Mouse (Mus musculus) E14TG2a.4 (cell line): ENCODE results near the gene Gcgr.
"Not testable (repeated sequence)": the region's sequence is repeated elsewhere in the genome, so short reads cannot be mapped to it uniquely, and the experiment has no call there.

Experiments
- H3K27me3 ChIP-seq: 2 replicates; pipeline ENCODE4 v1.6.1; 2014; ENCODE audit warnings: low read length, control low read depth; ENCODE audit not compliant: insufficient read depth
- H3K36me3 ChIP-seq: 2 replicates; pipeline ENCODE4 v1.6.1; 2014; ENCODE audit warnings: low read length, control low read depth; ENCODE audit not compliant: insufficient read depth
- H3K4me1 ChIP-seq: replicated peaks from 2 replicates; pipeline ENCODE4 v1.6.1; 2014; ENCODE audit warnings: low read depth, low read length, control low read depth
- H3K4me3 ChIP-seq: replicated peaks from 2 replicates; pipeline ENCODE4 v1.5.1; 2014; ENCODE audit warnings: mild to moderate bottlenecking, low read length
- H3K9me3 ChIP-seq: 2 replicates; pipeline ENCODE4 v1.6.1; 2014; ENCODE audit warnings: low read length, control low read depth
- CTCF ChIP-seq: conservative IDR thresholded peaks from 2 replicates; pipeline ENCODE4 v1.5.1; 2014; ENCODE audit warnings: low read length
- NANOG ChIP-seq: IDR thresholded peaks from 2 replicates; pipeline ENCODE4 v1.6.1; 2014; ENCODE audit warnings: borderline replicate concordance, low read length, mixed read lengths
- POU5F1 ChIP-seq: IDR thresholded peaks from 2 replicates; pipeline ENCODE4 v1.6.1; 2014; ENCODE audit warnings: low read length, borderline replicate concordance

Gcgr gene

DNA sequence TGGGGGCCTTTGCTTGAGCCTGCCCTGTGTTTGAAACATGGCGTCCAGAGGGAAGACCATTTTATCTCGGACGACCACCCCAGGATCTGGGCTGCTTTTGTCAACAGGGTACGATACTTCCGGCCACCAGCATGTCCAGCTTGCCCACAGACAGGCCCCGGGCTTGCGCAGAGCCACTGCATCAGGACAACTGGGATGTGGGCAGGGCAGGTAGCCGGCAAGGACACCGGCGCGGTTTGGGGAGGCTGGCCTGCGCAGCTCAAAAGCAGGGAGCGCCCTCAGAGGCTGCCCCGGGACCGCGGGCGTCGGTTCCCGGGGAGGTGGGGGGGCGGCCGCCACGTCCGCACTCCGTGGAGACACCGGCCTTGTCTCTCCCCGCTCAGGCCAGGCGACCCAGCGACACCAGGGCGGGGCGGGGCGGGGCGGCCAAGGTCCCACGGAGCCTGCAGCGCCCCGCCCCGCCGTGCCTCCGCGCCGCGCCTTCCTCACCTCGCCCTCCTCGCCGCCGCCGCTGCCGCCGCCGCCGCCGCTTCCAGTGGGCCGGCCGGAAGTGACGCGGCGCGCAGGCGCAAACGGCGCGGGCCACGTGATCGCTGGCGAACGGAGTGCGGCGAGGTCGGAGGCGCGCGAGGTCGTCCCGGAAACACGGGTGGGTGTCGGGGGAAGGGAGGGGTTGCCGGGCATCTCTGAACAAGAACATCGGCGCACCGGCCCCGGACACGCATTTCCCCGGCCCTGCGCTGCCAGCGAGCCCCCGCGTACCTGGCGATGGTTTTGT, 18.9 kb downstream of the Gcgr start, which contains the start of gene Mcrip1:
Gene Mcrip1, minus strand, starts transcription at position 560 of the 778 bp plus-strand sequence.
- peaks cover 30% of the 10 kb centered on the region for H3K27me3 ChIP-seq
- no peaks in the 10 kb centered on the region for H3K9me3 ChIP-seq
- H3K4me3 ChIP-seq = peak within 1 kb of the TSS; percentile 90
- peaks cover 31% of the 10 kb centered on the region for H3K36me3 ChIP-seq
- peaks cover 30% of the 10 kb centered on the region for H3K4me1 ChIP-seq
- TF ChIP-seq POU5F1 (no peak), NANOG (no peak)

DNA sequence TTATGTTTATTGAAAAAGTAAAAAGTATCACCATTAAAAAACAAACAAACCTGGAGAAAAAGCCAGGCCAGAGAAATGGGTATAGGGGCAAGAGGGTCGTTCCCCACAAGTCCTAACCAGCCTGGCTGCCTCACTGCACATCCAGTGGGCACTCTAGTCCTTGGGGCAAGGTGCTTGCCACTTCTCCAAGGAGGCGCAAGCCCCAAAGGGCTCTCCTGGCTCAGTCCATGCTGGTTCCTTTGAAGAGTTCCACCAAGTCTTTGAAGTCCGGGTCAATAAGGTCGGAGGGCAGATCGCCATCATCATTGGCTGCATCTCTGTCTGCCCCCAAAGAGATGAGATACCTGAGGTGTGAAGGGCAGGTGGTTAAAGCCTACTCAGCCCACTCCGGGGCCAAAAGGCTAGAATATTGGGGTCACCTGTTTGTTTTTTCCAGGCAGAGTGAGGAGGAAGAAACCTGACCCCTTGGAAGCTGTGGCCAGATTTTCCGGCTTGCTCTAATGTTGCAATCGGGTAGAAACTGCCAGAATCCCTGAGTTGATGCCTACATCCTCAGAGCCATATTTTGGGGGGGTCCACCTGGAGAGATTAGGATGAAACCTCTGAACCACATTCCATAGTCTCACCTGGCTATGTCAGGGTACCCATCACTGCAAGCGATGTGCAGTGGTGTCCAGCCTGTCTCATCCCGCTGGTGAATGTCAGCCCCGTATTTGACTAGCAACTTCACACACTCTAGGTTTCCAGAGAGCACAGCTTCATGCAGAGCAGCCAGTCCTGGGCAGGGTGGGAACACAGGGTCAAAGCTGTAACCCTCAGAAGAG, 19.7 kb downstream of the Gcgr start:
- peaks cover 23% of the 10 kb centered on the region for H3K36me3 ChIP-seq
- peaks cover 30% of the 10 kb centered on the region for H3K27me3 ChIP-seq
- H3K9me3 ChIP-seq = no peaks in the 10 kb centered on the region
- H3K4me1 ChIP-seq = peaks cover 30% of the 10 kb centered on the region
- TF ChIP-seq NANOG (no peak), POU5F1 (no peak), CTCF (no peak)
- H3K4me3 ChIP-seq = peak overlapping the region; percentile 90

DNA sequence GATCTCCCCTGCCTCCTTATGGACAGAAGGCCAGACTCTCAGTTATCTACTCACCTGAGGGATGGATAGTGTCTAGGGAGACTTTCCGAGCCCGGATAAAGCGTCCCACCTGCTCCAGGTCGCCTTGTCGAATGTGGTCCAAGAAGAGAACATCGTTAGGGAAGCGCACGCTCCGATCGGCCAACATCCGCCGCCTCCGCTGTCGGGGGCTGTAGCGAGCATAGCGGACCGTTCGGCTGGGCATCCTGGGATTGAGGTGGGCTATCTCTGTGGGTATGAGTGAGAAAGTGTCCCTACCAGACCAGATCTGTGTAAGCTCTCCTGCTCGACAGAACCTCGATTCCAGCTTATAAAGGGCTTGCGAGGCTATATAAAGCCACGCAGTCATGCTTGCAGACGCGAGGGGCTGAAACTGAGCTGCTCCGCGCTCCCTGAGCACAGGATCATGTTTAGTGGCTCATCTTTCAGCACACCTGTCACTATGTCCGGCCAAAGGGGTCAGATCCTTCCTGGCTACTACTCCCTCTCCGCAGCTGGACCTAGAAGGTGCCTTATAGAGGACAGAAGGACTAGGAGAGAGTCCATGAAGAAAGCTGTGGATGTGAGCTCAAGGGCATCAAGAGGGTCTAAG, 20.4 kb downstream of the Gcgr start, which contains the start of gene Ppp1r27:
Gene Ppp1r27, minus strand, starts transcription at position 323 of the 631 bp plus-strand sequence.
- peaks cover 30% of the 10 kb centered on the region for H3K4me1 ChIP-seq
- peaks cover 33% of the 10 kb centered on the region for H3K27me3 ChIP-seq
- TF ChIP-seq CTCF (no peak), NANOG (no peak), POU5F1 (no peak)
- peak within 1 kb of the TSS; percentile 90 for H3K4me3 ChIP-seq
- H3K9me3 ChIP-seq = no peaks in the 10 kb centered on the region
- H3K36me3 ChIP-seq = peaks cover 20% of the 10 kb centered on the region; the same call in 1 of the 2 replicates

DNA sequence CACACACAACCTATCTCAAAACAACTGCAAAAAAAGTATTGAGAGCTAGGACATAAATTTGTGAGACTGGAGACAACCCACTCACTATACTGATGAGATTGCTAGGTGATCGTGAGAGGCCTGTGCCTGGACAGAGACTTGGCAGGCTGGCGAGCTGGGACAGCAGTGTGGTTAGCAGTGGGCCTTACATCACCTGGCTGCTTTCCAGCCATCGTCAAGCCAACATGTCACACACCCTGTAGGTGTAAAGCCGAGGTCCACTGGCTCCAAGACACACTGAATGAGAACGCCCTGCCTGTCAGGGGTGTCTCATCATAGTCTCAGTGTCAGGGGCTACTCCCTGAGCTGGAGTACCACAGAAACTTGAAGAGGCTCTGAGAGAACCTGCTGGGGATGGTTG, 22.2 kb downstream of the Gcgr start:
- peaks cover 30% of the 10 kb centered on the region for H3K4me1 ChIP-seq
- TF ChIP-seq NANOG (no peak), POU5F1 (no peak), CTCF (no peak)

DNA sequence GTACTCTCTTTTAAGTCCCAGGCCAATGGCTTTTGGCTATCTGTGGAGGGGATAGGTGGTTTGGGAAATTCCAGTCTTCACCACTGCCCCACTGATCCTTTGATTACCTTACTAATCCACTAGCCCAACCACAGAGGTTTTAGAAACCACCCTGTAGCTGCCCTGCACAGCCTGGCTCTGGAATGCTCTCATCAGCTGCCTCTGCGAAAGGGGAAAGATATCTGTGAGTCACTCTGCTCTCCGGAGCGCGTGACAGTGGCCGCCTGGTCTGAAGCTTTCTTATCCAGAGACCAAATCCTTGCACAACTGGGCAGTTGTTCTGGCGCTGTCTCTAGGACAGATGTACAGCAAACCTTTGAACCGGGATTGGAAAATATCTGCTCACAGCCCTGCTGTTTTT, 24.3 kb downstream of the Gcgr start:
- H3K4me1 ChIP-seq = peaks cover 18% of the 10 kb centered on the region
- peaks cover 18% of the 10 kb centered on the region for H3K36me3 ChIP-seq
- no peaks in the 10 kb centered on the region for H3K9me3 ChIP-seq
- H3K4me3 ChIP-seq = no peak overlapping the region
- H3K27me3 ChIP-seq = peaks cover 33% of the 10 kb centered on the region
- TF ChIP-seq CTCF (no peak), NANOG (no peak), POU5F1 (no peak)

More for the DNA sequence above, 22.2 kb downstream of the Gcgr start:
- Histone ChIP-seq H3K36me3 (peaks cover 9% of the 10 kb centered on the region; the same call in 1 of the 2 replicates), H3K4me3 (no peak overlapping the region), H3K9me3 (no peaks in the 10 kb centered on the region), H3K27me3 (peaks cover 33% of the 10 kb centered on the region)

DNA sequence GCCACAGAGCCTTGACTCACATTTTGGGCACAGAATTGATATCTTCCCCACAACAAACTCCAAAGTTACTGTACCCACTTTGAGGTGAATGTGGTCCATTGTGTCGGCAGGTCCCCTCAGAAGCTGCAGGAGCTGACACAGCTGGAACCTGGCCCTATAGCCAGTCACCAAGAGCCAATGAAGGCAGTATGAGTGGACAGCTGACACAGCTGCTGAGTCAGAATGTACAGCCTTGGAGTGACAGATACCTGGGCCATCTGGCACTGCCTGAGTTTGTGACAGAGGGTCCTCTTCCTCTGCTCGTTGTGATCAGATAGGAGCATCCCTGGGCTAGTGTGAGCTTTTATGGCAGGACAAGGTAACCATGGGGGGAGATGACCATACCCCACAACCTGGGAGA, 24.8 kb downstream of the Gcgr start:
- H3K36me3 ChIP-seq = peaks cover 22% of the 10 kb centered on the region
- no peak overlapping the region for H3K4me3 ChIP-seq
- H3K4me1 ChIP-seq = peaks cover 14% of the 10 kb centered on the region
- no peak for TF ChIP-seq NANOG
- no peak for TF ChIP-seq POU5F1
- TF ChIP-seq CTCF = no peak
- no peaks in the 10 kb centered on the region for H3K9me3 ChIP-seq
- H3K27me3 ChIP-seq = peaks cover 29% of the 10 kb centered on the region

DNA sequence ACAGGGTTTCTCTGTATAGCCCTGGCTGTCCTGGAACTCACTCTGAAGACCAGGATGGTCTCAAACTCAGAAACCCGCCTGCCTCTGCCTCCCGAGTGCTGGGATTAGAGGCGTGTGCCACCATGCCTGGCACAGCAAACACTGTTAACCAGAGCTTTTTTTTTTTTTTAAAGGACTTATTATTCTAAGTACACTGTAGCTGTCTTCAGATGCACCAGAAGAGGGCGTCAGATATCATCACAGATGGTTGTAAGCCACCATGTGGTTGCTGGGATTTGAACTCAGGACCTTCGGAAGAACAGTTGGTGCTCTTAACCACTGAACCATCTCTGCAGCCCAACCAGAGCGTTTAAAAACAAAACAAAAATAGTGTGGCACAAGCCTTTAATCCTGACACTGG, 28.3 kb downstream of the Gcgr start:
- not testable (repeated sequence) for H3K27me3 ChIP-seq, H3K4me3 ChIP-seq, H3K9me3 ChIP-seq, H3K4me1 ChIP-seq
- TF ChIP-seq CTCF = 0 out of 2 replicates have a peak, but pooled peaks have one; percentile 2
- H3K36me3 ChIP-seq = peaks cover 49% of the 10 kb centered on the region

DNA sequence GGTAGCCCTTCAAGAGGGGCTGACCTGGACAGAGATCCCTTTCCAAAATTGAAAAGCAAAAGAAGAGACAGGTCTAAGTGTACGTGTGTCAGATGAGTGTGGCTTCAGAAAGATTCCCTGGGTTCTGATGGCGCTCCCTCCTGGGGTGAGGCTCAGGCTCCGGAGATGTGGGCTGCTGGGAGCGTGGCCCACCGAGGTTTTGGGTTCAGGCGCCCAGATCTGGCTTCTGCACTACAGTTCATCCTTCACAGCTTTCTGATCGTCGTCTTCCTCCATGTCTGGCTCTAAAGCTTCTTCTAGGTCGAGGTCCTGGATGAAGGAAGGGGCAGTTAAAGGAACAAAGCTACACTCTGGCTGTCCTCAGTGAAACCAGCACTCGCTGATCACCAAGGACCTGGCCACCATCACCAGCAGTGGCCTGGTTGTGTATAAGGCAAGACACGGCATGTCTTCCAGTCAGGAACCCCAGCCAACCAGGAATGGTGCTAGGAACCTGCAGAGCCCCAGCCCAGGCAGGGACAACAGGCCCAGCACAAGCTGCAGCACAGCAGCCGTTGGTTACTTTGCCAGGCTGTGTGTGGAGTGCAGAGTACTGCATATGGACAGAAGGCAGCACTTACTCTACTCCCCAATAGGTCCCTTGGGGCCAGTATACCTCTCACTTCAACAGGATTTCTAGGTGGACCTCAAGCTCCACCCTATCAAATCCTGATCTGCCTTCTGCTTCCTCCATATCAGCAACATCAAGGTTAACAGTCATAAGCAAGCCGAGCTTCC, 30.6 kb downstream of the Gcgr start:
- Histone ChIP-seq H3K36me3 (peaks cover 72% of the 10 kb centered on the region), H3K27me3 (no peaks in the 10 kb centered on the region), H3K9me3 (no peaks in the 10 kb centered on the region), H3K4me3 (no peak overlapping the region), H3K4me1 (peaks cover 13% of the 10 kb centered on the region; the same call in 1 of the 2 replicates)
- TF ChIP-seq POU5F1 (no peak), CTCF (no peak), NANOG (no peak)
